Mouse (Mus musculus) gastrocnemius, postnatal 25 days (tissue): ENCODE data around the gene Swt1. TPM values are rescaled to one million over a fixed set of nuclear protein-coding genes. Genes with fewer than 3 reads are reported as not detected.
"Not testable (repeated sequence)": the region's sequence is repeated elsewhere in the genome, so short reads cannot be mapped to it uniquely, and the experiment has no call there.

Experiments used
- DNase-seq: peaks from one replicate; pipeline ENCODE4 v3.0.0; 2022
- long read RNA-seq, 2 experiments: library from polyadenylated mRNA; stranded (forward); transcript quantifications; one replicate each; pipeline ENCODE4 v2.0.0; 2021
- total RNA-seq, 2 experiments: library from RNA; stranded (reverse); gene quantifications; 1 replicate in 1 of 2; 2 replicates in 1 of 2; pipeline ENCODE4 v1.2.3; 2021

The Swt1 gene
- total RNA-seq: 1 to 10 TPM; 8.4 to 9.9 TPM
- long read RNA-seq, experiment 1, partial matches to known transcripts: 4 of 8 reads
- long read RNA-seq, experiment 1, other reads (novel, unspliced or antisense): 4 of 8 reads
- long read RNA-seq, experiment 2, partial matches to known transcripts: 2 of 5 reads
- long read RNA-seq, experiment 2, other reads (novel, unspliced or antisense): 1 of 5 reads

GRCm38 (mm10) chr1:151428263-151429221, at the start of gene Swt1, which contains the start of gene Trmt1l:
TSS of gene Swt1 (minus strand) at chr1:151428455.
TSS of gene Trmt1l (plus strand) at chr1:151428542.
- DNase-seq: peak; percentile 99

GRCm38 (mm10) chr1:151472386-151472785, 44.1 kb upstream of the Swt1 start:
- DNase-seq: not testable (repeated sequence)

- no peak for DNase-seq
Observed at GRCm38 (mm10) chr1:151471429-151471828, 43.2 kb upstream of the Swt1 start.

GRCm38 (mm10) chr1:151466571-151466970, 38.3 kb upstream of the Swt1 start:
- no peak for DNase-seq

- no peak for DNase-seq
Observed at GRCm38 (mm10) chr1:151464914-151465313, 36.7 kb upstream of the Swt1 start.

- DNase-seq: no peak
Observed at GRCm38 (mm10) chr1:151461265-151461664, 33.0 kb upstream of the Swt1 start.

- no peak for DNase-seq
Observed at GRCm38 (mm10) chr1:151457087-151457486, 28.8 kb upstream of the Swt1 start.

- no peak for DNase-seq
Observed at GRCm38 (mm10) chr1:151451946-151452345, 23.7 kb upstream of the Swt1 start.

GRCm38 (mm10) chr1:151450851-151451250, 22.6 kb upstream of the Swt1 start:
- DNase-seq: no peak

GRCm38 (mm10) chr1:151449866-151450265, 21.6 kb upstream of the Swt1 start:
- DNase-seq: no peak

GRCm38 (mm10) chr1:151435431-151435830, 7.2 kb upstream of the Swt1 start:
- DNase-seq: no peak

GRCm38 (mm10) chr1:151429316-151429715, 1.1 kb upstream of the Swt1 start:
- DNase-seq: no peak

GRCm38 (mm10) chr1:151427888-151428262, 380 bp downstream of the Swt1 start:
- DNase-seq: no peak

GRCm38 (mm10) chr1:151426947-151427600, 1.2 kb downstream of the Swt1 start:
- no peak for DNase-seq

- DNase-seq: no peak
Observed at GRCm38 (mm10) chr1:151422178-151422577, 6.1 kb downstream of the Swt1 start.

- no peak for DNase-seq
Observed at GRCm38 (mm10) chr1:151409827-151410226, 18.4 kb downstream of the Swt1 start.

- no peak for DNase-seq
Observed at GRCm38 (mm10) chr1:151390029-151390428, 38.2 kb downstream of the Swt1 start.

- DNase-seq: no peak
Observed at GRCm38 (mm10) chr1:151377353-151377752, 50.9 kb downstream of the Swt1 start.

- no peak for DNase-seq
Observed at GRCm38 (mm10) chr1:151372823-151373222, 55.4 kb downstream of the Swt1 start.

GRCm38 (mm10) chr1:151371543-151371942, 56.7 kb downstream of the Swt1 start:
- DNase-seq: no peak

- DNase-seq: no peak
Observed at GRCm38 (mm10) chr1:151370573-151370972, 57.7 kb downstream of the Swt1 start.

GRCm38 (mm10) chr1:151368444-151368843, 59.8 kb downstream of the Swt1 start:
- DNase-seq: no peak
